Mouse (Mus musculus): Measurements from ENCODE around the gene Runx1. TPM values are rescaled to one million over a fixed set of nuclear protein-coding genes. Genes with fewer than 3 reads are reported as not detected.

Gene Runx1
- total RNA-seq, 2 experiments from 2014 or later, result 0.88 to 1.3 TPM

DNA sequence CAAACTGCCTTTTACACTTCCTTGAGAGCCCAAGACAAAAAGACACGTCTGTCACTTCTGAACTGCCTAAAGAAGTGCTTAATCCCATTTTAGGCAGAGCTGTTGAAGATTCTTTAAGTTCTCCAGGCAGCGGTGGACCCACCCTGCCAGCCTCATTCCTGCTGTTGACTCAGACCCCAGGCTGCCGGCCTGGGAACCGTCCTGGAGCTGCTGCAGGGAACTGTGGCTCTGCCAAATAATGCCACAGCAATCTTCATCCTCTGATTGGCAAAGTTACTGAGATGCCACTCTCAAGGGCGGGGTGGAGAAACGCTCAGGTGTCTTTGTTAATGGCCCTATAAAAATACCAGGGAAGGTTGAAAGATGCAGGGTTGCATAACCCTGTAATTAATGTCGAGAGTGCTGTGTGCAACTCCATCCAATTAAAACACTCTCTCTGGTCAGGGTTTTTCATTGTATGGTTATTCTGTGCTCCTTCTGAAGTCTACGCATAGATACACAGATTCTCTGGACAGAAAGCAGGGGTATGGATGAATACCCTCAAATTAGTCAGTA is 2.4 kb upstream of the Runx1 start:
- no peak for DNase-seq (ENCODE audit: extremely low spot score in 1 of 2, low spot score in 2 of 2)
- intact Hi-C loops (cut with DNase I), result no loop called here

DNA sequence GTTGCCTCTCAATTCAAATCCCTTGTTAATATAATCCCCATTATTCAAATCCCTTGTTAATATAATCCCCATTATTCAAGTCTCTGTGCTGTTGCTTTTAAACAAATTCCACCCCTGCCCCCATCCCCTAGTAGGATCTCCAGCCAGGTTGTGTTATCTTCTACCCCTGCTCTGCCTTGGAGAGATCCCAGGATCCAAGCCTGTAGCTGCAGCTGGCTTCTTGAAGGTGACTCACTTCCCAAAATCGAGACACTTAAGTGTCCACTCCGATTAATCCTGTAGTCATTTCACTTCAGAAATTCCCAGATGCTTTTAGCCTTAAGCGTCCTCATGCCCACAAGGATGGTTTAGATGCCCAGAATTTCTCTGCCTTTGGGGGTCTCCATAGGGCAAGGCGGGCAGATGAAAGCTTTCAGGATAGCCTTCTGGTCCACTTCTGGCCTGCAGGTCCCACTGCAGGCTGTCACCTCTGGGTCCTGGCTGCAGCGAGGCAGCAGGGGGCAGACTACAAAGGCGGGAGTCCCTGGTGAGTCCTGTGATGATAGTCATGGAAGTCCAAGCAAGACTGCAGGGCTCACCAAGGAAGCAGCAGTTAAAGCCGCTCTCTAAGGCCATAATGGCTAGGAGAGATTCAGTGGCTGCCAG is 1.8 kb upstream of the Runx1 start:
- intact Hi-C loops (cut with DNase I), result no loop called here
- DNase-seq (ENCODE audit: extremely low spot score in 1 of 2, low spot score in 2 of 2), result peak in 1 of 2 experiments; percentile 41

DNA sequence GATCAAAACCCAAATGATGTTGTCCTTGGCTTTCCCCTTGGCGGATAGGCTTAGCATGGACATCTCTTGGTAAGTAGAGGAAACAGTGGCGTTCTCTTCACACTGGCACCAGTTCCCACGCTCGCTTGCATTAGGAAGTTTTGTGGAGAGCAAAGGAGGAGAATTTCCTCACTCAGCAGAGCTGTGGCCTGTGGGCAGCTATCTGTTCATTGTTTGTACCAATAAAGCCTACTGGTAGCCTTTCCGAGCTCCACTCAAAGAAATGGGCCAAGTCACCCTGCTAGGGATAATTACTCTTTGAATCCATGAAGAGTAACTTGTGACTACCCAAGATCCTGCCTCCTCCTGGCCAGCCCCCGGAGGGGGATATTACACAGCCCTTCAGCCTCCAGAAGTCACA is 734 bp upstream of the Runx1 start:
- intact Hi-C loops (cut with DNase I), result no loop called here
- no peak for DNase-seq (ENCODE audit: extremely low spot score in 1 of 2, low spot score in 2 of 2)

DNA sequence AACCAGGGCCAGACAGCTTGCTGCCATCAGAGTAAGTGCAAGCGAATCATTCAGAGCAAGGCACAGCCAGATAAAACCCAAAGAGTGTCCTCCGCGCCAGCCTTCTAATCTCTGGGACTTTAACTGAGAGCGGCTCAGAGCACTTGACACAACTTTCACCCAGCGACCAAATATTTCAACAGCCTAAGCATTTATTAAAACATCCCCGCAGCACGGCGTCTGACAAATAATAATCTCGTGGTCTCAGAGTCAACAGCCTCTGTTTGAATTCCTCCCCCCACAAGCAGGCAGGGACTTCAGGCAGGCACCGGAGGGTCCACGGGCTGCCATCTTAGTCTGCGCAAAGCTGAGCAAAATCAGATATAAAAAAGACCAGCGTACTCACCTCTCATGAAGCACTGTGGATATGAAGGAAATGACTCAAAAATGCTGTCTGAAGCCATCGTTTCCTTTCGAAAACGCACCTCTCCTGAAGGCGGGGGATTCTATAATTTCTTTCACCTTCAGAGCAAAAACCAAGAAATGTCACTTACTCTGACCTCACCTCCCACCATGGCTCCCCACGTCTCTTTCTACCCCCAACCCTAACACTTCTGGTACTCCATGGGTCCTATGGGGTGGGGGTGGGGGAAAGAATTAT is 625 bp downstream of the Runx1 start:
- DNase-seq (ENCODE audit: extremely low spot score in 1 of 2, low spot score in 2 of 2), result no peak
- intact Hi-C loops (cut with DNase I), result no loop called here

DNA sequence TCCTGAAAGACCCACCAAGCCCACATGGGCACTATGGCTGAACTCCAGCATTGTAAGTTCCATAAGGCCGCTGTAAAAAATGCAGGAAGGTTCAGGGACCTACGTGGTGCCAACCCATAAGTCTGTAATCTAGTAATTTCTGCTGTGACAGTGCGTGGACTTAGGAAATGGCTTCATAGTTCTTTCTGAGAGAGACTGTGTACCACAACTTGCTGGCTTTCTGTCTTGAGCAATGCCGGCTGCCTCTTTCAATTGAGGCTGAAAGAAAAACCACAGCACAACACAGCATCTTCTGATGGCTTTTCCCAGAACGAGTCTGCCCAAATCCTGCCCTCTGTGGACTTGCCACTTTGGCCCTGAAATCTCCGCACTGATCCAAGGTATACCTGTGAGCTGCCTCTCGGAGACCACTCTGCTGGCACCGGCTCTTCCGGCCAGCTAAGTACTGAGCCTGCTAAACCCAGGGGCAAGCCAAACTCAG is 1.2 kb downstream of the Runx1 start:
- no peak for DNase-seq (ENCODE audit: extremely low spot score in 1 of 2, low spot score in 2 of 2)
- intact Hi-C loops (cut with DNase I), result no loop called here

DNA sequence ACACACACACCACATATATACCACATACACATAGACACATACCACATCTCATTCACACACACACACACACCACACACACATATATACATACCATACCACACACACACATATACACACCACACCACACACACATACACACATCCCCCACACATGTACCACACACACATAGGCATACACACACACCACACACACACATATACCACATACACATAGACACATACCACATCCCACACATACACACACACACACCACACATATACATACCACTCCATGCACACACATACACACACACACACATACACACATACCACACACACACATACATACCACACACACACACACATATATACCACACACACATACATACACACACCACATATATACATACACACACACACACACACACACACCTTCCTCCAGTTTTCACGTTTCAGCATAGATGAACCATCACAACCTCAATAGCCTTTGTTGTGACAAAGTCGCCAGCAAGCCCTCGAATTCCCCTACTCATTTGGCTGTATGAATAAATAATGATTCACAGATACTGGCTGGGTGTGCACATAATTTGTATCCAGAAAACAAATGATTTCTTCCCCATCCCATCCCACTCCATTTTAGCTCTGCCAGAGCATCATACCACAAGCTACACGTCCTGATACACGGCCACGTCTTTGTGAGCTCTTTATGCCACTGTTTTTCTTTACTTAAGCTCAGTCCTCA is 1.8 kb downstream of the Runx1 start:
- no peak for DNase-seq (ENCODE audit: extremely low spot score in 1 of 2, low spot score in 2 of 2)
- intact Hi-C loops (cut with DNase I), result no loop called here

DNA sequence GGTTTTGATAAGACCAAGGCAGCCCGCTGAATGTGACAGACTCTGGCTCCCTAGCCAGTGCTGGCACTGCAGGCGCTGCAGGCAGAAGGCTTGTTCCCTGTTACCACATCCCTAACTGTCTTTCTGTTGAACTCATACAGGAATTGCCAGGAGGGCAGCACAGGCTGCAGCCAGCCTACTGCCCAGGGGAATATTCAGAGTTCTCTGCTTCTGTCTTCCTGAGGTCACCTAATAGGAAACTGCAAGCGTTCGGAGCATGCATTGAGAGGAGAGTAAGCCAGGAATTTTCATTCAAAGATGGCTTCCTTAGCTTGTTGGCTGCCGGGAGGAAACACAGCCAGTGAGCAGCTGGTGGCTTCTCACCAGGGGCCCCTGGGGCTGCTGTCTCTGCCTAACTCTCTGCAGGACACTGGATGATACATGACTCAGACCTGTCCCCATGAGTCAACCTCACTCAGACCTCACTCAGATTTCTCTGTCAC is 2.5 kb downstream of the Runx1 start:
- intact Hi-C loops (cut with DNase I), result no loop called here
- DNase-seq (ENCODE audit: extremely low spot score in 1 of 2, low spot score in 2 of 2), result no peak

DNA sequence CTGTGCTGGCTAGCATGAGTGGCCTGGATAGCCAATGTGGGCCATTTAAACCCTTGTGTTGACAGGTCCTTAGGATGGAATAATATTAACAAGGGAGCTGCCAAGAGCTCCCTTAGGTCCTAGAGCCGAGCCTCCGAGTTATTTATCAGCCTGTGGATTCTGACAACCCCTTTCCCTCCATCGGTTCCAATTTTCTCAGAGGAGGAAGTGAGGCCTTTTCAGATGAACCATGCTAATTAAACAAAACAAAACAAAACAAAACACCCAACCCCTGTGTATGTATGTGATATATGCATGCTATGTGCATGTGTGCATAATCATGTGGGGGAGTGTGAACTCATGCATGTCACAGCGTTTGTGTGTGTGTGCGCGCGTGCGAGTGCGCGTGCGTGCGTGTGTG is 3.3 kb downstream of the Runx1 start:
- DNase-seq (ENCODE audit: extremely low spot score in 1 of 2, low spot score in 2 of 2), result no peak
- intact Hi-C loops (cut with DNase I), result no loop called here

DNA sequence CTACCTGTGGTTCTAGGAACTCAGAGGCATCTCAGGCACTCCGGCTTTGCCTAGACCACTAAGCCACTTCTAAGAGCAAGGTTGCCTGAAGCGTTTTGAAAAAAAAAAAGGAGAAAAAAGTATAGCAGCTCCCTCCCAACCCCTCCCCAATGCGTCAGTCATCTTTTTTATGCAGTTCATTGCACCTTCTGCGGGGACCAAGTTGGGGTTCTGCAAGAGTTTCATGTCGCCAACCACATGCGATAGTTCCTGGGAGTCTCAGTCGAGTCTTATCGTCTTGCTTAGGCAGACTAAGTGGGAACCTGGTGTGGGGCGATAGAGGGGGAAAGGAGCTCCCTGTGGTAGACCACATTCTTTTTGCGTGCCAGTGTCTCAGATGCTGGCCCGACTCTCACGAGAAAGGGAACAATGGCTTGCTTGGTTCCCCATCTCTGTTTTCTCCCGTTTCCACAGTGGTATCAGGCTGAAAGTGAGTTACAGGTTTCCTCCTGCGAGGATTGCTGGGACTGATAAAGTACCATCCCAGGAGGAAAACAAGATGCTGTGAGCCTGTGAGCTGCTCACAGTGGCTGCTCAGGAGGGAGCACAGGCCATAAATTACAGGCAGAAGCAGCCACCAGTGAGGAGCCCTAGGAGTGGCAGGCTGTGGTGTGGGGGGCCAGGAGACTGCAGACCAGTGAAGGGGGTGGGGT is 3.9 kb downstream of the Runx1 start:
- intact Hi-C loops (cut with DNase I), result no loop called here
- no peak for DNase-seq (ENCODE audit: extremely low spot score in 1 of 2, low spot score in 2 of 2)

DNA sequence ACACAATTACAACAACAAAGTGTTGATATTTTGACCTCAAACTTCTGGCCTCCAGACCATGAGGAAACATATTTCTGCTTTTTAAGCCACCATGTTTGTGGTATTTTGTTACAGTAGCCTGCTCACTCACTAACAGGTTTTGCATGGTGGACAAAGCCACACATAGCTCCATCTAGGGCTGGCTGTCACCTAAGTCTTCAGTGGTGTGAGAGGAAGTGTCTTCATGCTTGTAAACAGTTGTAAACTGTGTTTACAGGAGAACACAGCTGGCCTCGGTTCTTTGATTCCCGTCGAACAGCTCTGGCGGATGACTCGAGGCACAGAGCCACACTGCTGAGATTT is 4.4 kb downstream of the Runx1 start:
- DNase-seq (ENCODE audit: extremely low spot score in 1 of 2, low spot score in 2 of 2), result no peak
- intact Hi-C loops (cut with DNase I), result no loop called here

DNA sequence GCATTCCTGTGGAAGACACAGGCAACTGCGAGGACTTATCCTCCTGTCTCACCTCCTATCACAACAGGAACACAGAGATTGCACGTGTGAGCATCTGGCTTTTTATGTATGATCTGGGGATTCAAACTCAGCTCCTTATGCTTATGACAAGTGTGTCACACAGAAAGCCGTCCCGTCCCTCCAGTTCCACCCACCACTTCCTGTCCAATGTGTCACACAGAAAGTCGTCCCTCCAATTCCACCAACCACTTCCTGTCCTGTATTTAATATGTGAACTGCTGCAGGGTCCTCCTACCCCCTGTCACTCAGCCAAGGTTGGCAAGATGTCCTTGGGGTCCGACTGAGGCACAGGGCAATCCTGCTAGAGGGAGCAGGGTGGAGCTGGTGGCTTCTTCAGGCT is 5.5 kb downstream of the Runx1 start:
- intact Hi-C loops (cut with DNase I), result no loop called here
- DNase-seq (ENCODE audit: extremely low spot score in 1 of 2, low spot score in 2 of 2), result no peak

DNA sequence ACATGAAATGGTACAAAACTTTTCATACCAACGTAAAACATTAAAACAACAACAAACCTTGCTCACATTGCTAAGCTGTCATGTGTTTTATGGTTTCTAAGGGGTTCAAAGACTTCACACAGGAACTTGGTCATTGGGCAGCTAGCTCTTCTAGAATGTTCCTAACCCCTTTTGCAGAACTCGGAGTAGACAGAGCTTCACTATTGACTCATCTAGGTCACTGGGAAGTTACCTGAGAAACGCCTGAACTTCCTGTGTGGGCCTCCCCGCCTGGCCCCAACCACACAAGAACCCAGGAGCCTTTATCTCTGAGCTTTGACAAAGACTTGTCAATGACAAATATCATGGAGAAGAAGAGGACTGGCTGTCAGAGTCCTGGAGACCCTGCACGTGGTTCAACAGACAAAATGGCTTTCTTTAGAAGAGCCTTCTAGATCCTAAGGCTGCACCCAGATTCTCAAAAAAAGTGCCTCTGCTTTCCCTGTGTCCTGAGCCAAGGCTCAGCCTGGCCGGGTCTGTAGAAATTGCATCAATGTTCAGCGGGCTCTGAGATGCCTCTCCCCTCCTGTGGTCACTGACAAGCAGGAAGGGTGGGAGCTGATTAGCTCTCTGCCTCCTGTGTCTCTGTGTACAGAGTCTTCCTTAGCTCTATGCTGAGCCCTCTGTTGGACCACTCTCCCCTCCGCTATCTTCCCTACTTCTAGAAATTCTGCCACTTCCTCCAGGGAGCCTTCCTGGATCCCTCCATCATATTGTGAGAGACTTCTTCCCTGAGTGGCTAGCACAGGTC is 7.3 kb downstream of the Runx1 start:
- DNase-seq (ENCODE audit: extremely low spot score in 1 of 2, low spot score in 2 of 2), result no peak
- intact Hi-C loops (cut with DNase I), result no loop called here

DNA sequence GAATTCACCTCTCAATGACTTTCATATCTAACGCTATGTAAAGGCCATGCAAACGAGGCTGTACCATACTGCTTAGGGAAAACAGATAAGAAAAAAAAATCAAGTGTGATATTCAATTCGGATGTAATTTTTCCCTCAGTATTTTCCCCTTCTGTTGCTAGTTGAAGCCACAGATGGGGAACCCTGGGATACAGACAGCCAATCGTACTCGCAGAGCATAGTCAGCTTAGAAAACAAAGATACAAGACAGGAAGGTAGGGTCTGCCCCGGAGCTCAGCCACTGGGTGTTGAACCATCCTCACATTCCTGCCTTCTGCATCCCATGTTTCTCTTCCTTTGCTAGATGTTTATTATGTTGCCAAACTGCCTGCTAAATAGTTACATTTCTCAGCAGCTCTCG is 9.9 kb downstream of the Runx1 start:
- intact Hi-C loops (cut with DNase I), result no loop called here
- no peak for DNase-seq (ENCODE audit: extremely low spot score in 1 of 2, low spot score in 2 of 2)

DNA sequence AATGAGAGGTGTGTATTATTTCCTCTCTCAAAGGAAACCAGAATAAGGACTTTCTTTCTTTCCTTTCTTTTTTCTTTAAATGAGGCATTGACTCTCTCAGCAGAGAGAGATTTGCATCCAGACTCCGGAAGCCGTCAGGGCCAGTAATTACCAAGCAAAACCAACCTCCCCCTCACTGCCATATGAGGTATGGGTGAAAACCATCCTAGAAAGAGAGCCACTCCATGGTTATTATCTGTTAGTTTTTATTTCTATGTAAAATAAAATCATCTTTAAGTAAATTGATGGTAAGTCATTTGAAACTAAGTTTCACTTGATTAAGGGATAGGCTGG is 10.8 kb downstream of the Runx1 start:
- intact Hi-C loops (cut with DNase I), result no loop called here
- no peak for DNase-seq (ENCODE audit: extremely low spot score in 1 of 2, low spot score in 2 of 2)

DNA sequence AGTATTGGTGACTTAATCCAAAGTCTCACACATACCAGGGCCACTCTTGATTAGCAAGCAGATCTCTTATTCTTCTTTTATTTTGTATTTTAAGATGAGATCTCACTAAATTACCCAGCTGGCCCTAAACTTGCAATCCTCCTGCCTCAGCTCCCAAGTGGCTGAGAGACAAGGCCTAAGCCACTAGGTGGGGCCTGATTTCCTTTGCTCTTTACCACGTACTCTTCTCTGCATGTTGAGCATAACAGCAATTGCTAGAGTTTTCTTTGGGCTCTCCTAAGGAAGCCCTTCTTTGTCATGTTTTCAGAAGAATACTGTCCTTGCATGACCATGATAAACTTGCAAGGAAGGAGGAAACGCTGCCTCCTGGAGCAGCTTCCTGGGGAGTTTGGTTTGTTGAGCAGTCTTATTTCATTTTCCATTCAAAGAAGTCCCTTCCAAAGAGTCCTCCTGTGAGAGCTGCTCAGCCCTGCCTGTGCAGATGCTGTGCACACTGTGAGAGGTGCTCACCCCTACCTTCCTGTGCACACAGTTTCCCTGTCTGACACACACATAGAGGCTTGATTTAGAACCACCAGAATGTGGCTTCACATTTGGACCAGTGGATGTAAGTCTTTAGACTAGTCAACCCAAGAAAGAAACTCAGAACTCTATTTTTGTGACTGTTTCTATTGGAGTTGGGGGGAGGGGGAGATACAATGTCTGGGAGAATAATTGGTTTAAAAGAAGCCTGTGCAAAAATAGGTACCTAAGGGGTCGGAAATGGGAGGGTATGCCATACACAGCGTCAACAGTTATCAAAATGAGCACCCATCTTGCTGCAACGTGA is 11.4 kb downstream of the Runx1 start:
- intact Hi-C loops (cut with DNase I), result no loop called here
- DNase-seq (ENCODE audit: extremely low spot score in 1 of 2, low spot score in 2 of 2), result no peak

DNA sequence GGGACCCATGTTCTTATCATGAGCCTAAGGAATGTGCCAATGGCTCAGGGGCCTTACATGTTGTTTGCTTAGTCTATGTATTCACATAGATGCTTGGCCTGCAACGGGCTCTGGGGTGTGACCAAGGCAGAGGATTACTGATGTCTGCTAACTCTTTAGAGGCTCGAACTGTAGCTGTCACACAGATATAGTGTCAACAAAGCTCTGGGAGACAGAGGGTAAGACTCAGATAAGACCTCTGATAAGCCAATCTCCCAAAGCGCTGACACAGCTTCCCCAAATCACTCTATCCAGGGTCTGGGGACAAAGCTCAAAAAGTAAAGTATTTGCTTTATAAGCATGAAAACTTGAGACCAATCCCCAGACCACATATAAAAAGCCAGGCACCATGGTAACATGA is 13.5 kb downstream of the Runx1 start:
- intact Hi-C loops (cut with DNase I), result no loop called here

DNA sequence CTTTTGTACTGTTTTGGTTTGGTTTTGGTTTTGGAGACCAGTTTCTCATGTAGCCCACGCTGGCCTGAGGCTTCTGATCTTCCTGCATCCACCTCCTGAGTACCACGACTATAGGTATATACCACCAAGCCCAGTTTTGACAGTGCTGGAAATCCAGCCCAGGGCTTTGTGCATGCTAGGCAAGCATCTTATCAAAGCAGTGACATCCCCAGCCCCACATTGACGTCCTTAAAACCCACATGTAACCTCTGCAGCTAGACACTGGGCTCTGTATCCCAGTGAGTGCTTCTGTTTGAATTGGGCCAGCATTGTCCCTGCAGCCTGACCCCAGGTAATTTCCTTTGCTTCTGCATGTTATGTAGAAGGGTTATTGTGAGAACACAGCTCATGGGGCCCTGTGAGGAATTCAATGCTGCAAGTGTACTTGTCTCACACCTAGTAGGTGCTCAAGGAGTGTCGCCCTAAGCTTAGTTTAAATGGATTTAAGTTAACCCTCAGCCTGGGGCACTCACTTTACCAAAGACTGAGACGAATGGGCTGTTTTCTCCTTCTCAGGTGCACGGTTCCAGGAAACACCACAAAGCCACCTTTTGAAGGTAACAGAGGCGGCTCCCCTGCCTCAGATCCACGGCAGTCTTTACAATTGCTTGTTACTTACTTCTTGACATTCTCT is 15.2 kb downstream of the Runx1 start:
- no peak for DNase-seq (ENCODE audit: extremely low spot score in 1 of 2, low spot score in 2 of 2)
- intact Hi-C loops (cut with DNase I), result no loop called here

More for the DNA sequence above, 13.5 kb downstream of the Runx1 start:
- no peak for DNase-seq (ENCODE audit: extremely low spot score in 1 of 2, low spot score in 2 of 2)
